Mouse (Mus musculus) heart, adult 2 months (tissue): ENCODE measurements around the gene Gpatch1.

Source experiments
- CTCF ChIP-seq: fragments of 200-600 bp; IDR thresholded peaks from 2 replicates; pipeline ENCODE4 v1.8.1; 2022; ENCODE audit warnings: antibody characterized with exemption, mild to moderate bottlenecking, moderate library complexity
- EP300 ChIP-seq: fragments of 200-500 bp; IDR thresholded peaks from 2 replicates; pipeline ENCODE4 v1.6.1; 2011; ENCODE audit warnings: low read depth, low read length, control low read depth; ENCODE audit not compliant: insufficient read depth
- POLR2A ChIP-seq: fragments of 200-500 bp; IDR thresholded peaks from 2 replicates; pipeline ENCODE4 v1.6.1; 2011; ENCODE audit warnings: mild to moderate bottlenecking, low read depth, low read length, control low read depth; ENCODE audit not compliant: insufficient read depth

- TF ChIP-seq EP300 (no peak), POLR2A (no peak), CTCF (no peak)
Observed at GRCm38 (mm10) chr7:35349022-35349421, 30.8 kb upstream of the Gpatch1 start.
